Mouse (Mus musculus) stomach, embryonic 14.5 days (tissue): Measurements from ENCODE around the gene Mllt11. TPM values are rescaled to one million over a fixed set of nuclear protein-coding genes. Genes with fewer than 3 reads are reported as not detected.

Source experiments
- ATAC-seq: fragments of 200-750 bp; cut with Nextera tagmentation; 2 replicates; pipeline ENCODE4 v1.8.0; 2017; ENCODE audit warnings: low read depth, moderate TSS enrichment; ENCODE audit not compliant: insufficient number of reproducible peaks, insufficient read depth, low FRiP score
- H3K27ac ChIP-seq: fragments of 300-500 bp; sonication (generic); 2 replicates; pipeline ENCODE4 v1.5.1; 2014; ENCODE audit warnings: mild to moderate bottlenecking, low read length, moderate library complexity, mixed read lengths
- H3K27me3 ChIP-seq: fragments of 300-500 bp; sonication (generic); 2 replicates; pipeline ENCODE4 v1.6.1; 2014; ENCODE audit warnings: low read length, control low read depth, mixed read lengths; ENCODE audit not compliant: control insufficient read depth, insufficient read depth
- H3K36me3 ChIP-seq: fragments of 300-500 bp; sonication (generic); 2 replicates; pipeline ENCODE4 v1.6.1; 2014; ENCODE audit warnings: mild to moderate bottlenecking, control low read depth, low read length, moderate library complexity, mixed read lengths; ENCODE audit not compliant: control insufficient read depth, insufficient read depth
- H3K4me1 ChIP-seq: fragments of 300-500 bp; sonication (generic); 2 replicates; pipeline ENCODE4 v1.6.1; 2014; ENCODE audit warnings: low read length, control low read depth, mixed read lengths; ENCODE audit not compliant: control insufficient read depth, insufficient read depth
- H3K4me2 ChIP-seq: fragments of 300-500 bp; sonication (generic); replicated peaks from 2 replicates; pipeline ENCODE4 v1.6.1; 2014; ENCODE audit warnings: low read depth, low read length, control low read depth
- H3K4me3 ChIP-seq: fragments of 300-500 bp; sonication (generic); 2 replicates; pipeline ENCODE4 v1.5.1; 2014; ENCODE audit warnings: low read depth, low read length, control low read depth
- H3K9ac ChIP-seq: fragments of 300-500 bp; sonication (generic); replicated peaks from 2 replicates; pipeline ENCODE4 v1.6.1; 2014; ENCODE audit warnings: low read depth, mild to moderate bottlenecking, control low read depth, low read length, moderate library complexity, mixed read lengths
- H3K9me3 ChIP-seq: fragments of 300-500 bp; sonication (generic); 2 replicates; pipeline ENCODE4 v1.6.1; 2016; ENCODE audit warnings: low read depth, low read length, control low read depth; ENCODE audit not compliant: control insufficient read depth
- WGBS: fragments of 180-500 bp; shearing (Covaris S2); extraction: QIAGEN DNeasy Blood & Tissue Kit; methylation state at CpG from one replicate; pipeline ENCODE4 v1.1.7; 2014; 5-methylcytosine and 5-hydroxymethylcytosine counted together
- polyA plus RNA-seq: library from polyadenylated mRNA; unstranded; fragments of >200 nt; fragmentation: Nextera tagmentation; extraction: Ambion mirVana; gene quantifications from 2 replicates; pipeline ENCODE4 v1.2.1, GENCODE M21; 2014

The Mllt11 gene
- polyA plus RNA-seq, 1 experiment from 2014 or later, result 42.4 TPM

- WGBS, result 94% methylated on average over 5 of the region's 5 CpGs
- Histone ChIP-seq H3K9me3 (no peaks in the 10 kb centered on the region), H3K27me3 (no peaks in the 10 kb centered on the region), H3K36me3 (no peaks in the 10 kb centered on the region; the same call in 1 of the 2 replicates), H3K4me3 (no peak overlapping the region), H3K9ac (no peak overlapping the region), H3K27ac (no peak overlapping the region), H3K4me1 (0 out of 2 replicates have a peak, but pooled peaks cover 5% of the 10 kb centered on the region), H3K4me2 (no peak overlapping the region)
- ATAC-seq, result no peak
These were observed 41.5 kb upstream of the Mllt11 start for GRCm38 (mm10) chr3:95273471-95273870.

- H3K4me1 ChIP-seq, result 0 out of 2 replicates have a peak, but pooled peaks cover 2% of the 10 kb centered on the region
- H3K4me3 ChIP-seq, result no peak overlapping the region
- ATAC-seq, result peak; percentile 62; the same call in 1 of the 2 replicates
- no peak overlapping the region for H3K4me2 ChIP-seq
- H3K27ac ChIP-seq, result no peak overlapping the region
- H3K27me3 ChIP-seq, result no peaks in the 10 kb centered on the region
- H3K9ac ChIP-seq, result no peak overlapping the region
- H3K9me3 ChIP-seq, result no peaks in the 10 kb centered on the region
- H3K36me3 ChIP-seq, result peaks cover 9% of the 10 kb centered on the region
- 76% methylated on average over 12 of the region's 12 CpGs for WGBS
These were observed 38.9 kb upstream of the Mllt11 start for GRCm38 (mm10) chr3:95270766-95271364.

- Histone ChIP-seq H3K4me1 (0 out of 2 replicates have a peak, but pooled peaks cover 2% of the 10 kb centered on the region), H3K9me3 (no peaks in the 10 kb centered on the region), H3K4me2 (no peak overlapping the region), H3K9ac (no peak overlapping the region), H3K36me3 (peaks cover 13% of the 10 kb centered on the region), H3K4me3 (no peak overlapping the region), H3K27ac (no peak overlapping the region), H3K27me3 (no peaks in the 10 kb centered on the region)
- ATAC-seq, result no peak
- WGBS, result 84% methylated on average over 5 of the region's 5 CpGs
These were observed 37.8 kb upstream of the Mllt11 start for GRCm38 (mm10) chr3:95269789-95270188.

- Histone ChIP-seq H3K9ac (no peak overlapping the region), H3K4me1 (0 out of 2 replicates have a peak, but pooled peaks cover 2% of the 10 kb centered on the region), H3K27me3 (no peaks in the 10 kb centered on the region), H3K4me2 (no peak overlapping the region), H3K4me3 (no peak overlapping the region), H3K27ac (no peak overlapping the region), H3K9me3 (no peaks in the 10 kb centered on the region), H3K36me3 (peaks cover 24% of the 10 kb centered on the region)
- ATAC-seq, result no peak
These were observed 35.9 kb upstream of the Mllt11 start for GRCm38 (mm10) chr3:95267855-95268254.

GRCm38 (mm10) chr3:95266052-95266451, 34.1 kb upstream of the Mllt11 start:
- Histone ChIP-seq H3K4me3 (no peak overlapping the region), H3K9ac (no peak overlapping the region), H3K27me3 (no peaks in the 10 kb centered on the region), H3K4me1 (0 out of 2 replicates have a peak, but pooled peaks cover under 1% of the 10 kb centered on the region), H3K27ac (no peak overlapping the region), H3K4me2 (no peak overlapping the region), H3K36me3 (peaks cover 29% of the 10 kb centered on the region), H3K9me3 (no peaks in the 10 kb centered on the region)
- WGBS, result 93% methylated on average over 3 of the region's 3 CpGs
- no peak for ATAC-seq

- 81% methylated on average over 1 of the region's 1 CpGs for WGBS
- no peak overlapping the region for H3K4me3 ChIP-seq
- H3K27ac ChIP-seq, result no peak overlapping the region
- H3K9me3 ChIP-seq, result no peaks in the 10 kb centered on the region
- H3K9ac ChIP-seq, result no peak overlapping the region
- H3K27me3 ChIP-seq, result no peaks in the 10 kb centered on the region
- peaks cover 29% of the 10 kb centered on the region for H3K36me3 ChIP-seq
- ATAC-seq, result no peak
- H3K4me2 ChIP-seq, result no peak overlapping the region
- no peaks in the 10 kb centered on the region for H3K4me1 ChIP-seq
These were observed 32.8 kb upstream of the Mllt11 start for GRCm38 (mm10) chr3:95264724-95265123.

GRCm38 (mm10) chr3:95263089-95263739, 31.2 kb upstream of the Mllt11 start:
- no peak overlapping the region for H3K9ac ChIP-seq
- H3K4me3 ChIP-seq, result no peak overlapping the region
- 44% methylated on average over 11 of the region's 11 CpGs for WGBS
- no peak for ATAC-seq
- peaks cover 37% of the 10 kb centered on the region for H3K36me3 ChIP-seq
- no peak overlapping the region for H3K27ac ChIP-seq
- H3K9me3 ChIP-seq, result no peaks in the 10 kb centered on the region
- H3K4me1 ChIP-seq, result no peaks in the 10 kb centered on the region
- H3K4me2 ChIP-seq, result no peak overlapping the region
- no peaks in the 10 kb centered on the region for H3K27me3 ChIP-seq

- peaks cover 38% of the 10 kb centered on the region for H3K36me3 ChIP-seq
These were observed 30.0 kb upstream of the Mllt11 start for GRCm38 (mm10) chr3:95261975-95262374.

More at GRCm38 (mm10) chr3:95261975-95262374, 30.0 kb upstream of the Mllt11 start:
- Histone ChIP-seq H3K9me3 (no peaks in the 10 kb centered on the region), H3K9ac (no peak overlapping the region), H3K4me2 (no peak overlapping the region), H3K27ac (no peak overlapping the region), H3K4me1 (no peaks in the 10 kb centered on the region), H3K27me3 (no peaks in the 10 kb centered on the region), H3K4me3 (no peak overlapping the region)
- WGBS, result 98% methylated on average over 4 of the region's 4 CpGs
- ATAC-seq, result no peak
